ENCODE assay signal across 21 mouse cellular contexts in the genomic region with DNA sequence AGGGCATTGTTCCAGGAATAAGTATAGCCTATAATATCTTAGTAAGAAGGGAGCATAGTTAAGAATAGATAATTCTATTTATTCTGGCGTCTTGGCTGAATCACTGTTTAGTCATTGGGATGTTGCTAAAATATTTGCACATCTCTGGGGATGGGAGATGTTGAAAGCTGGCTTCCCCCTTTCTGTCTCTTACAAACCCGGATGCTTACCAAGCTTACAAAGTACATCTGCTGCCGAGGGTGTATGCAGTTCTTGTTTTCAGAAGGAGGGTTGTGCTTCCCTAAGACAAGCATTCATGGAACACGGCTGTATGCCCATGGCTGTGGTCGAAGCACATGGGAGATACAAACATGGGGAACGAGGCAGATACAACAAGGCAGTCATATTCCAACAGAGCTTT.
DNase-seq lines count a peak whose midpoint lies in the region; TF ChIP-seq lines count a peak whose summit lies in the region.
"Had no signal": no experiment of that assay in that cellular context is flagged by ENCODE, and none has a peak within 500 bp of the region (broad histone marks: within the 10 kb centered on the region; RNA-seq: fewer than 3 reads in every experiment).

No protein-coding gene starts in this region.

- intact Hi-C loops in heart, adult 2 months (cut with DNase I): no loop called here

- TF ChIP-seq POLR2A in heart, adult 2 months (IDR thresholded peaks at IDR 0.05; ENCODE audit: insufficient read depth, low read depth, low read length): no peak
- TF ChIP-seq POLR2A in olfactory bulb, adult 2 months (IDR thresholded peaks at IDR 0.05; ENCODE audit: insufficient read depth, low read depth, low read length): no peak

- no peak overlapping the region for H3K9ac ChIP-seq in heart, adult 2 months (ENCODE audit: low read depth, low read length)
- H3K9ac ChIP-seq: heart, embryonic 15.5 days; hindbrain, embryonic 13.5 days; limb, embryonic 12.5 days; liver, embryonic 12.5 days; neural tube, embryonic 15.5 days had no signal

- no peaks in the 10 kb centered on the region for H3K4me1 ChIP-seq in heart, adult 2 months (ENCODE audit: control insufficient read depth, insufficient read depth, low read length)
- H3K4me1 ChIP-seq in olfactory bulb, adult 2 months (ENCODE audit: control insufficient read depth, insufficient read depth, low read length): peaks cover 16% of the 10 kb centered on the region
- H3K4me1 ChIP-seq: embryonic facial prominence, embryonic 10.5 days; heart, embryonic 15.5 days; hindbrain, embryonic 13.5 days; limb, embryonic 12.5 days; liver, embryonic 12.5 days; neural tube, embryonic 15.5 days had no signal

- H3K27ac ChIP-seq in heart, adult 2 months: no peak overlapping the region
- peak overlapping the region; percentile 95 for H3K27ac ChIP-seq in olfactory bulb, adult 2 months (ENCODE audit: insufficient read depth, low read depth, low read length)
- H3K27ac ChIP-seq: embryonic facial prominence, embryonic 10.5 days; heart, embryonic 15.5 days; hindbrain, embryonic 13.5 days; limb, embryonic 12.5 days; liver, embryonic 12.5 days; neural tube, embryonic 15.5 days had no signal

- TF ChIP-seq CTCF in heart, adult 2 months (IDR thresholded peaks at IDR 0.05): no peak
- TF ChIP-seq CTCF in olfactory bulb, adult 2 months (IDR thresholded peaks at IDR 0.05; ENCODE audit: insufficient read depth, low read depth, low read length): no peak

- no peaks in the 10 kb centered on the region for H3K27me3 ChIP-seq in heart, adult 2 months (ENCODE audit: control insufficient read depth, insufficient read depth, low read length)
- H3K27me3 ChIP-seq: limb, embryonic 12.5 days; liver, embryonic 12.5 days; neural tube, embryonic 15.5 days had no signal

- 44% methylated on average over 6 of the region's 6 CpGs for WGBS in heart, adult 2 months
- WGBS in olfactory bulb, adult 2 months: 31% methylated on average over 6 of the region's 6 CpGs

- no peaks in the 10 kb centered on the region for H3K36me3 ChIP-seq in heart, adult 2 months (ENCODE audit: control insufficient read depth, insufficient read depth, low read length)
- H3K36me3 ChIP-seq: embryonic facial prominence, embryonic 10.5 days; heart, embryonic 15.5 days; hindbrain, embryonic 13.5 days; limb, embryonic 12.5 days; liver, embryonic 12.5 days; neural tube, embryonic 15.5 days had no signal

- no peak for TF ChIP-seq EP300 in heart, adult 2 months (IDR thresholded peaks at IDR 0.05; ENCODE audit: insufficient read depth, low read depth, low read length)

- peak; percentile 93 for DNase-seq in heart, adult 11 months
- no peak for DNase-seq in heart, adult 2 months
- DNase-seq in layer of hippocampus, adult 9-11 months: peak; percentile 29
- DNase-seq in layer of hippocampus, postnatal 14 days (ENCODE audit: low spot score in 2 of 2): no peak
- DNase-seq in right cerebral cortex, adult 18-20 months: peak; percentile 63
- no peak for DNase-seq in right cerebral cortex, postnatal 4 days
- DNase-seq in spleen, adult 18-20 months: no peak
- DNase-seq: cerebellum, adult 8-10 months; gastrocnemius, postnatal 14 days; kidney, adult 2 months; kidney, postnatal 25 days; lung, adult 2 months; lung, postnatal 36 days; thymus, postnatal 25 days had no signal

- no peak overlapping the region for H3K4me3 ChIP-seq in heart, adult 2 months
- H3K4me3 ChIP-seq in olfactory bulb, adult 2 months (ENCODE audit: insufficient read depth, low read depth, low read length): no peak overlapping the region
- H3K4me3 ChIP-seq: embryonic facial prominence, embryonic 10.5 days; heart, embryonic 15.5 days; hindbrain, embryonic 13.5 days; limb, embryonic 12.5 days; liver, embryonic 12.5 days; neural tube, embryonic 15.5 days had no signal

- no peaks in the 10 kb centered on the region for H3K79me2 ChIP-seq in heart, adult 2 months (replicated peaks; ENCODE audit: control insufficient read depth, insufficient read depth, low read length)

Comparison
In these comparisons a context has a peak if more than half of its experiments do, and no peak if none do; other contexts are left out.
1. DNase-seq: peak in heart, adult 11 months (single experiment), layer of hippocampus, adult 9-11 months (single experiment) and right cerebral cortex, adult 18-20 months (single experiment); none in heart, adult 2 months (0 of 2), layer of hippocampus, postnatal 14 days (0 of 2), right cerebral cortex, postnatal 4 days (single experiment) and spleen, adult 18-20 months (0 of 2).